Mouse (Mus musculus) embryo, embryonic 11 days (tissue): ENCODE measurements at regions not wholly inside any gene's neighbourhood (a gene's known extent, or its start where the extent isn't known, plus 50 kb on each side); places are given as distances from the start of the nearest gene placed in this dataset.
A peak's percentile ranks its signal among the peaks of the same experiment; 100 is the strongest.
"Not testable (repeated sequence)": the region's sequence is repeated elsewhere in the genome, so short reads cannot be mapped to it uniquely, and the experiment has no call there.

Source experiments
- DNase-seq: peaks from one replicate; pipeline ENCODE4 v3.0.0-alpha.2; 2015

DNA sequence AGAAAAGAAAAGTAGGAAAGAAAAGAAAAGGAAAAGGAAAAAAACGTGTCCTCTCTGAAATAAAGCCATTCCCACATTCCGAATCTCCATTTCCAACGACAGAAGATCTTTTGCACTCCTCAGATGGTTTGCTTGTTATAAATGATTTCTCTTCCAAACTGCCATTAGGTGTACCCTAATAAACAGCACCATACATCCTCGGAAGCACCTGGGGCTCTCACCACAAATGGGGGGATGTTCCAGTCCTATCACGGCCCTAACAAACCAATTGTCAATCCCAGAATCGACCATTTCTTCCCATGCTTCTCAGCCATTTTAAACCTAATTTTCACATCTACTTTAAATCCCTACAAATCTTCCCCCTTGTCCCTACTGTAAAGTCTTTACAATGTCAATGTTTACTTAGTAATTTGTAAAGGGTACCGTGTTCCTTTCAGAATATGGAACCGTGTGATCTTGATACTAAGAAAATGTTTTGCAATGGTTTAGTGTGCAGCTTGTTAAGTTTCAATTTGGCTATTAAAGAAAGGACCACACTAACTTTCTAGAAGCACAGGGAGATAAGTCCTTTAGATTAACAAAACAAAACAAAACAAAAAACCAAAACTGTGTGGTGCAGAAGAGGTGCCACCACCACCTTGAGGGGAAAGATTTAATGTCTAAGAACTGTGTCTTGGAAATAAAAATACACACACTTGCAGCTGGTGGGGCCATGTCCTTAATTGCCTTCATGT, 66.6 kb upstream of the Chd2 start:
- no peak for DNase-seq

- DNase-seq, result peak; percentile 55
Measured at GRCm38 (mm10) chr7:73607450-73608005, 65.9 kb upstream of the Chd2 start.

- peak; percentile 97 for DNase-seq
Measured at GRCm38 (mm10) chr7:73606677-73607449, 65.2 kb upstream of the Chd2 start.

DNA sequence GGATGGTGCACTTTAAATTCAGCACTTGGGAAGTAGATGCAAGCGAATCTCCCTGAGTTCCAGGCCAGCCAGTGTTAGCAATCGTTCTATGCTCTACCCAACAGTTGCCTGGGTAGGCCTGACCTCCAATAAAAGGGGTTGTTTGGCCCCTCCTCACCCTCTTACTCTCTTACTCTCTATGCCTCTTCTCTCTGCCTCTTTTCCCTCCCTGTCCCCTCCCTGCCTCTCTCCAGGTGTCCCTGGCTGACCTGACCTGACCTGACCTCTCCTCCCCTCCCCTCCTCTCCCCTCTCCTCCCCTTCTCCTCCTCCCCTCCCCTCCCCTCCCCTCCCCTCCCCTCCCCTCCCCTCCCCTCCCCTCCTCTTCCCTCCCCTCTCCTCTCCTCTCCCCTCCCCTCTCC, 63.0 kb upstream of the Chd2 start:
- no peak for DNase-seq

DNA sequence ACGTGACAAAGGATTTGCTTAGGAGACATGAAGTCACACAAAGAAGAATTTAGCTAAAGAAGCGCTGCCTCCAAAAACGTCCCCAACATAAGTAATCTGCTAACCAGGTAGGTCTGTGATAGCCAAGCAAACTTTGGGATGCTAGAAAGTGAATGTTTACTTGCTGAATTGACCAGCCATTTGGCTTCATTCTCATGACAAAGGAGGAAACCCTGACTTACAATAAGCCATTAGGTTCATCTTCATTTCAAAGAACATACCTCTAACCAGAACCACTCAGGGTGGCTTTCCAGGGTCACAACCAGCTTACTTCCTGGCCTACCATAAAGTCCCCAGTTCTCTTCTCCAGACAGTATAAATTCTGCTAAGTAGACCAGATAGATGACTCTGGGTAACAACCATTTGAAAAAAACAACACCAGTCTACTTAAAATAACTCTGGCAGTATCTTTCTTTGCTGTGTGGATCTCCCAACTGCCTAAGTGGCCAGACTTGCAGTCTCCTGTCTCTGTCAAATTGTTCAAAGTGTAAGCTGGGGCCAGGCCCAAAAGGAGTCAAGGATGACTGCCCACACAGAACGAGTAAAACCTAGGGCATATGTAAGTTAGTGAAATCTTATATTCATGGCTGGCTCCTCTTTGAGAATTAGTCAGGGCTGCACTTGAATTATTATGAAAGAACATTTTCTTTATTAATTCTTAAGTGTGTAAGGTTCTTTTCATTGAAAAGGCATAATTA, 61.4 kb upstream of the Chd2 start:
- no peak for DNase-seq

DNA sequence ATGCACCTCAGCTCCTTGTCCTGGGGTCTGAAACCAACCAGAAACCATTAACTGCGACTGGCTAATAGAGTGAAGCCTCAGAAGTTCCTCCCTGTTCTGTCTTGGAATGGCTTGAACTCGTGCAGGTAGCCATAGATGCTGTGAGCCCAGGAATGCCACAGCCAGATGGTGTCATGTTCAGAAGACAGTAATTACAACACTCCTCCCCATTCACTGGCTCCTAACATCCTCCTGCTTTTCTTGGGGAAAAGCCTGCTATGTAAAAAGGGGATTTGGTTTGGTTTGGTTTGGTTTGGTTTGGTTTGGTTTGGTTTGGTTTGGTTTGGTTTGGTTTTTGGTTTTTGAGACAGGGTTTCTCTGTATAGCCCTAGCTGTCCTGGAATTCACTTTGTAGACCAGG, 59.7 kb upstream of the Chd2 start:
- no peak for DNase-seq

- DNase-seq, result no peak
Measured at GRCm38 (mm10) chr7:73600776-73601175, 59.1 kb upstream of the Chd2 start.

GRCm38 (mm10) chr7:73600003-73600385, 58.4 kb upstream of the Chd2 start:
- DNase-seq, result not testable (repeated sequence)

DNA sequence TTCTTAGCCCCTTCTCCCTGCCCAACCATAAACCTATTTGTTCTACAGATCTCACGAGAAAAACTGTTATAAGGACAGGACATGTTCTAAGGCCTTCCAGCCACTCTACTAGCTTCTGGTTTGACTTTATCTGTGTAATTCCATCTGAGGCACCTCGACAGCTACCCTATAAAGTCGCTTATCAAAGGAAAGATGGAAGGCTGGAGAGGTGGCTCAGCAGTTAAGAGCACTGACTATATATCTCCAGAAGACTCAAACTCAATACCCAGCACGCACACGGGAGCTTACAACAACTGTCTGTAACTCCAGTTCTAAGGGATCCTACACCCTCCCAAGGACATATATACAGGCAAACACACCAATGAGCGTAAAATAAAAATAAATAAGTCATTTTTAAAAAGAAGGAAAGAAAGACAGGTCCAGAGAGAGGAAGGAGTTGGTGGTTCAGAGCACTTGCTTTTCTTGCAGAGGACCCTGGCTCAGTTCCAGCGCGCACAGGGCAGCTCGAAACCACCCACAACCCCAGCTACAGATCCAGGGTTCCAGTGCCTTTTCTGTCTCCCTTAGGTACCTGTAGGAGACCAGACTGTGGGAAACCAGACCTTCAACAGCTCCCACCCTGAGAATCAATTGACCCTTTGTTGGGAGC, 57.8 kb upstream of the Chd2 start:
- DNase-seq, result no peak

DNA sequence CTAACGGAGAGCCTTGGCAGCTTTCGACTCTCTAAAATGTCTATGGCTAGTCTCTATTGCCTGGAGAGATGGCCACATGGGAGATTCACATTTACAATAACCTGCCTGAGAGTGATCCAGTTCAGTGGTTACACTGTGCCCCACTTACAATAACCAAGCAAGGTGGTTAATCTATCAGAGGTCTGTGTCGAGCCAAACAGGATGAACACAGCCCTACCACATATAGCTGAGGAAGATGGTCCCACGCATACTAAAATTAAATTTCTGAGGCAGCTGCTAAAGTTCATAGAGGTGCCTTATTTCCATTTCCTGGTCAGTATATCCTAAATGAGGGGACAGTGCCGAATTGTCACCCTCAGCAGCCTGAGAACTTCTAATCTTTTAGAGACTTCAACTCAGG, 56.3 kb upstream of the Chd2 start:
- no peak for DNase-seq

DNA sequence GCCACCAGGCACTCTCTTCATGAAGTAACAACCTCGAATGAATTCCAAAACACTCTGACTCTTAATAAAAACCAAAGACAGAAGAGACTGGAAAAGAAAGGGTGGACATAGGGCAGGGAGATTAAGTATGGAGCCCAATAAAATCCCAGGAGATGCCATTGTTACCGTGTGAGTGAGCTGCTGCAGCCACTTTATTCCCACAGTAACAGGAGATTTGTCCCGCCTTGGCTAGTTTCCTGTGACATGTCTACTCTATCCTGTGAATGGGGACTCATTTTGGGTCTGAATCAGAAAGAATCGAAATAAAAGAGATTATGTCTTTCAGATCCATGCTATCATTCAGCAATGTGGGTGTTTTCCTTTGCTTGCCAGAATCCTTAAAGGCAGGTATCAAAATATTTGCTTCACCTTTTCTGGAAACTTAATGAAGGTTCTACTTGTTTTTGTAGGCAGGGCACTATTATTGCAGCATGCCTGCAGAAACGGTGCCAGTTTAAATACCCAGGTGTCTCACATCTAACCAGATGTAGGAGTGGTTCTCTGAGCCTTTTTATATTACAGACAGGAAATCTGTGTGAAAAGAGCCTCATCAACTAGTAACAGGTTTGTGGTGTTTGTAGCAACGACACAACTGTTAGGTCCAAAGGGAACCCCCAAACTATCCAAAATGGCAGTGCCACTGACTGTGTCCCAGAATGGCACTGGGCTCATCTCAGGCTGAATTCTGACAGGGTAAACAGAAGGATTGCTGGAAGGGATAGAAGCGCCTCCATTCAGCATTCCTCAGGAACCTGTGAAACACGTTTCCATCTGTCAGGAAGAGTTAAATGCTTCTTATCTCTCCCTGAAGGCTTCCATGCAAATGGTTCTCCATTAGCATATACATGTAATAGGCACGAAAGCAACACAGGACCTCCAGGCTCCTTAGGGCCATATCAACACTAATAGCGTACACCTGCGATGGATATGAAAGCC, 55.5 kb upstream of the Chd2 start:
- peak; percentile 36 for DNase-seq

DNA sequence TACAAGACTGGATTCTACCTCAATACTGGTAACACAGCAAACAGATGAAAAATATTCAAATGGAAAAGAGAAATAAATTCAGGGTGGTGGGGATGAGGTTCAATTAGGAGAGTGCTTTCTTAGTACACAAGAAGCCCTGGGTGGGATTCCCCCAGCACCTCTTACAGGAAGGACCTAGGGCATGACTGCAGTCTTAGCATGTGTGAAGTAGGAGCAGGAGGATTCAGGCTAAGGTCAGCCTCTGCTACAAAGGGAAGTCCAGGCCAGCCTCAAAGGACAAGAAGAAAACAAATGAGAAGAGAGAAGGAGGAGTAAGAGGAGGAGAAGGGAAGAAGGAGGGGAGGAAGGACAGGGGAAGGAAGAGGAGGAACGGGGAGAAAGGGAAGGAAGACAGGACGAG, 54.8 kb upstream of the Chd2 start:
- DNase-seq, result no peak

DNA sequence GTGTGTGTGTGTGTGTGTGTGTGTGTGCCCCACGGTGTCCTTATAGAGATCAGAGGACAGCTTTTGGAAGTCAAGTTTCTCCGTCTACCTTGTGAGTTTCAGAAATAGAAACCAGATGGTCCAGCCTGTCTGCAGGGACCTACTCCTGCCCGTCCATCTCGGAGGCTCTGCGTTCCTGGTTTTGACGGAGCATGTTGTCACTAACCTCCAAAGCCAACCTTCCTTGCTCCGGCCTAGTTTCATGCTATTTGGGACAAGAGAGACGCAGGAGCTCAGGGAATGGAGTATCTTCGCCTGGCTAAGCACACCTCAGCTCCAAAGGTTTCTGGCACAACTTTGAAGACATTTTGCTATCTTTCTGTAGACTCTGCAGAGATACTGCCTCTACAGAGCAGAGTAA, 54.2 kb upstream of the Chd2 start:
- peak; percentile 74 for DNase-seq

DNA sequence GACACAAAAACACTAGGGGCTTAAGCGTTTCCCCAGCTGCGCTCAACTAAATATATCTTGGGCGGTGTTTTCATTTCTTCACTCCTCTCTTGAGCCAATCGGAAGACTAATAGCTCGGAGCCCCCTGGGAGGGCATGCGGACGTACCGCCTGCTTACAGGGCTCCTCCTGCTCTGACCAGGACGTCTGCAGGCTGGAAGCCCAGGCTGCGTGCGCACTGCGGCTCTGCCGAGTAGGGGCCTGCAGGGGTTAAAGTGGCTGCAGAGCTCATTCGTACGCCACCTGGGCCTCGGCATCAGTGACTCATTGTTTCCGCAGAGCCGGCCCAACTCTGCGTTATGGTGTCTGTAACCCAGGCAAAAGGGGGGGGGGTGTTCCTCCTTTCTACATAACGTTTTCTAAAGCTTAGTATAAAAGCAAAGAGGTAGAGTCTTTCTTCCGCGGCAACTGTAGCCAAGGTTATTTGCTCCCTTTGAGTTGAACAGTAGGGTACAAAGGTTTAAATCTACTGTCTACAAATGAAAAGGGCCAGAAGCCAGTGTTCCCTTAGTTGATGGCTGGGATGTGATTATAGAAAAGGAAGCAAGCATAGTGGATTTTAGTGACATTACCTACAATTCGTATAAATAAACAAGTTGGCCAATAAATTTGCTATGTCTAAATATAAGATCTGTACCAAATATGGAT, 53.7 kb upstream of the Chd2 start:
- peak; percentile 98 for DNase-seq

GRCm38 (mm10) chr7:73594492-73595139, 53.0 kb upstream of the Chd2 start:
- peak; percentile 86 for DNase-seq

DNA sequence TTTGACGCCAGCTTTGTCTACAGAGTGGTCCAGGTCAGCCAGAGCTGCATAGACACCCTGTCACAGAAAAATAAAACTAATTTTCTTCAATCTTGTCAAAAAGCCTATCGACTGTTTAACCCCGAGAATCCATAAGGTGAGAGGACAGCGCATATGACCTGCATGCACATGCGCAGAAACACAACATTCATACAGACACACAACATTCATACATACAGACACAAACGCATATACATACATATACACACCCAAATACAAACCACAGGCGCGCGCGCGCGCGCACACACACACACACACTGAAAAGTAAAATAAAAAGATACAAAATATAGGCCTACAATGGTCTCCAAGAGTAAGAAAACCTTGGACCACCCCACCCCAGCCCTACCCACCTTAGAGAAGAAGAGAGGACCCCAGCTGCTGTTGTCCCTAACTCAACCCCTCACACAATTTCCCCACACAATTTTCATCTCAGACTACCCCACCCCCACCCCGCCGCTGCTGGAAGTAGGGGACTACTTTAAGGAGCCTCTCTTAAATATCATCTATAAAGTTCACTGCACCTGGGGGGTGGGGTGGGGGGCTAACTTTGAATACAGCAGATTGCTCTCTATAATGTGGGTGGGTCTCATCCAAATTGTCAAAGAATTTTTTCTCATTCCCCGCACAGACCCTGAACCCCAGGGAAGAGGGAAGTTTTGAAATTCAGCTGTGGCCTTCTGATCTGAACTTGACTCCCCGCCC, 52.2 kb upstream of the Chd2 start:
- DNase-seq, result peak; percentile 35

- no peak for DNase-seq
Measured at GRCm38 (mm10) chr7:73592857-73593256, 51.2 kb upstream of the Chd2 start.
